Mouse (Mus musculus) olfactory bulb, adult 2 months (tissue): ENCODE measurements around the gene Mmp8. TPM values are rescaled to one million over a fixed set of nuclear protein-coding genes. Genes with fewer than 3 reads are reported as not detected.
A peak's percentile ranks its signal among the peaks of the same experiment; 100 is the strongest.

Source experiments
- H3K27ac ChIP-seq: fragments of 200-500 bp; 2 replicates; pipeline ENCODE4 v1.5.1; 2012; ENCODE audit warnings: low read depth, low read length; ENCODE audit not compliant: insufficient read depth
- H3K4me1 ChIP-seq: fragments of 200-500 bp; 2 replicates; pipeline ENCODE4 v1.6.1; 2012; ENCODE audit warnings: low read length; ENCODE audit not compliant: control insufficient read depth, insufficient read depth
- H3K4me3 ChIP-seq: fragments of 200-500 bp; 2 replicates; pipeline ENCODE4 v1.5.1; 2012; ENCODE audit warnings: mild to moderate bottlenecking, low read depth, low read length, moderate library complexity; ENCODE audit not compliant: insufficient read depth
- CTCF ChIP-seq: fragments of 200-500 bp; IDR thresholded peaks from 2 replicates; pipeline ENCODE4 v1.5.1; 2012; ENCODE audit warnings: low read depth, mild to moderate bottlenecking, low read length, moderate library complexity; ENCODE audit not compliant: insufficient read depth
- POLR2A ChIP-seq: fragments of 200-500 bp; IDR thresholded peaks from 2 replicates; pipeline ENCODE4 v1.6.1; 2012; ENCODE audit warnings: mild to moderate bottlenecking, low read depth, low read length, moderate library complexity; ENCODE audit not compliant: insufficient read depth
- WGBS: fragments of 180-500 bp; shearing (Covaris S2); methylation state at CpG from one replicate; pipeline ENCODE4 v1.1.7; 2018; 5-methylcytosine and 5-hydroxymethylcytosine counted together
- polyA plus RNA-seq: library from polyadenylated mRNA; stranded (reverse); fragments of >200 nt; gene quantifications from 2 replicates; pipeline ENCODE4 v1.2.4, GENCODE M21; 2012; ENCODE audit warnings: low replicate concordance; ENCODE audit not compliant: missing spikeins, insufficient read depth, insufficient read length

Mmp8 gene
- polyA plus RNA-seq, 1 experiment, result not detected

- no peak overlapping the region for H3K4me3 ChIP-seq
- no peak for TF ChIP-seq POLR2A
- TF ChIP-seq CTCF, result no peak
- no peak overlapping the region for H3K27ac ChIP-seq
- WGBS, result 88% methylated on average over 3 of the region's 3 CpGs
- no peaks in the 10 kb centered on the region for H3K4me1 ChIP-seq
These were observed 17.3 kb downstream of the Mmp8 start for GRCm38 (mm10) chr9:7575526-7575925.

DNA sequence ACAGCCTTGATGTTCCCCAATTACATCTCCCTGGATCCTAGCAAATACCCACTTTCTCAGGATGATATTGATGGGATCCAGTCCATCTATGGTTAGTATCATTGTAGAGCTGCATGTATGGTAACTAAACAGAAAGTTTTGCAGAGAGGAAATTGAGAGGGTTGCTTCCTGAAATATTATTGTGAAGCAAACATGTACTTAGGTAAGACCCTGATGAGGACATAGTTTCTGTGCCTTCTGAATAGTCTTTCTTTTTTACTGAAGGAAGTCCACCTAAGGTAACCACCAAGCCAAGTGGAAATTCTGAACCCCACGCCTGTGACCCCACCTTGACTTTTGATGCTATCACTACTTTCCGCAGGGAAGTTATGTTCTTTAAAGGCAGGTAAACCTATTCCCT is 19.1 kb downstream of the Mmp8 start:
- no peaks in the 10 kb centered on the region for H3K4me1 ChIP-seq
- WGBS, result 93% methylated on average over 2 of the region's 2 CpGs
- no peak overlapping the region for H3K27ac ChIP-seq
- TF ChIP-seq POLR2A, result no peak
- TF ChIP-seq CTCF, result no peak
- H3K4me3 ChIP-seq, result no peak overlapping the region

GRCm38 (mm10) chr9:7590063-7590462 is 31.8 kb downstream of the Mmp8 start:
- Histone ChIP-seq H3K4me3 (no peak overlapping the region), H3K27ac (no peak overlapping the region), H3K4me1 (no peaks in the 10 kb centered on the region)
- WGBS, result 78% methylated on average over 8 of the region's 8 CpGs
- no peak for TF ChIP-seq POLR2A
- TF ChIP-seq CTCF, result no peak

GRCm38 (mm10) chr9:7593272-7593812 is 35.1 kb downstream of the Mmp8 start:
- no peak for TF ChIP-seq CTCF
- TF ChIP-seq POLR2A, result no peak
- Histone ChIP-seq H3K4me3 (no peak overlapping the region), H3K4me1 (no peaks in the 10 kb centered on the region), H3K27ac (no peak overlapping the region)
- 94% methylated on average over 3 of the region's 3 CpGs for WGBS

DNA sequence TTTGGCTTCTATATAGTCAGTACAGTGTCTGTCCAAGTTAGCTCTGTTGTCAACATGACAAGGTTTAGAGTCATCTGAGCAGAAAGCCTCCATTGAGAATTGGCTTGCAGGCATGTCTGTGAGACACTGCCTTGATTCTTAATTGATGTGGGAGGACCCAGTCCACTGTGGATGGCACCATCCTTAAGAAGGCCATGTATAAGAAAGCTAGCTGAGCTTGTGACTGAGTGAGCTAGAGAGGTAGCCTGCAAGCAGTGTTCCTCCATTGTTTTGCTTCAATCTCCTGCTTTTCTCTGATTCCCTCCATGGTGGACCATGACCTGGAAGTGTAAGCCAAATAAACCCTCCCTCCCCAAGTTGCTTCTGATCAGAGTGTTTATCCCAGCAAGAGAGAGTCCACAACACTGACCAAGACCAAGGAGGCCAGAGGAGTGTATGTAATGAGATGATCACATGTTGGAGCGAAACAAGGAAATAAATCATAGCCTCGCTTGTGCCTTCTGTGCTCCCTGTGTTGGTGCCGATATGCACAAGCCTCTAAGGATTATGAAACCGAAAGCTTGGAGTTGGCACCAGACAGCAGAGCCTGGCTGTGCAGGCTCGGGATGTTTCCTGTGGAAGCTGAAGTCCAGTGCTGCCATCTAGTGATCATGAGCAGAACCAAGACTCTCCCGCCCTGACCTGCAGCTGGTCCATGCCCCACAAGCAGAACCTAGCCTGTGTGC is 36.7 kb downstream of the Mmp8 start:
- H3K4me1 ChIP-seq, result no peaks in the 10 kb centered on the region
- WGBS, result 4% methylated on average over 6 of the region's 6 CpGs
- TF ChIP-seq POLR2A, result no peak
- peak; percentile 72 for TF ChIP-seq CTCF
- peak overlapping the region; percentile 44; the same call in 1 of the 2 replicates for H3K27ac ChIP-seq
- H3K4me3 ChIP-seq, result peak overlapping the region; percentile 31

DNA sequence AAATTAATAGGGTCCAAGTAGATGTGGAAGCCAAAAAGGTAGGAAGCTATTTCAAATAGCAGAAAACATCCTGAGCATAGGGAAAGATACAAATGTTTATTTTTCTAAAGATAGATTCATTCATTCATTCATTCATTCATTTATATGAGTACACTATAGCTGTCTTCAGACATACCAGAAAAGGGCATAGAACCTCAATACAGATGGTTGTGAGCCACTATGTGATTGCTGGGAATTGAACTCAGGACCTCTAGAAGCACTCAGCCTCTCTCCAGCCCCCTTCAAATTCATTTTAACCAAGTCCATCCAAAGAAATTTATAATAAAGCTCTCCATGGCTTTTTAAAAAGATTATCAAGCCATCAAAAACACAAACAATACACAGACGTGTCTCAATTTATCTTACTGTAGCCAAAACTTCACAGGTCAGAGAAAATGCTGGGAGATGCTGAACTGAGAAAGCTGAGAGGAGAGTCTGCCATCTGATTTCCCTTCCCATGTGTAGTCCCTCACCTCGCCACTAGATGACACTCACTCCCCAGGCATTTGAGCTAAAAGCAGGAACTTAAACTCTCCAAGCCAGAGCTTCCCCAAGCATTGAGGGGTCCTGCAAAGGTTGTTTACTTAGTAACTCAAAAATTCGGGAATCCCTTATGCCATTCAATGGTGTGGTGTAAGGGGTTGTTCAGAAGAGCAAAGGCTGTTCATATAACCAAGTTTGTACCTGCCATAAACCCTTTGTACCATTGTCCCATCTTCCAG is 44.9 kb downstream of the Mmp8 start:
- Histone ChIP-seq H3K4me1 (no peaks in the 10 kb centered on the region), H3K27ac (no peak overlapping the region), H3K4me3 (no peak overlapping the region)
- 4% methylated on average over 3 of the region's 3 CpGs for WGBS
- no peak for TF ChIP-seq CTCF
- TF ChIP-seq POLR2A, result no peak

GRCm38 (mm10) chr9:7604005-7604404 is 45.7 kb downstream of the Mmp8 start:
- no peak overlapping the region for H3K27ac ChIP-seq
- WGBS, result 56% methylated on average over 6 of the region's 6 CpGs

GRCm38 (mm10) chr9:7605638-7606037 is 47.4 kb downstream of the Mmp8 start:
- no peaks in the 10 kb centered on the region for H3K4me1 ChIP-seq
- H3K4me3 ChIP-seq, result no peak overlapping the region
- H3K27ac ChIP-seq, result no peak overlapping the region
- WGBS, result 74% methylated on average over 12 of the region's 12 CpGs
- TF ChIP-seq POLR2A, result no peak

More at GRCm38 (mm10) chr9:7604005-7604404, 45.7 kb downstream of the Mmp8 start:
- no peak for TF ChIP-seq POLR2A
- no peak for TF ChIP-seq CTCF
- Histone ChIP-seq H3K4me3 (no peak overlapping the region), H3K4me1 (no peaks in the 10 kb centered on the region)

Other genes with a start within 250 kb of the Mmp8 start
- gene Mmp12, start 214.1 kb upstream of the Mmp8 start, polyA plus RNA-seq, result not detected in 2 replicates
- not detected in 2 replicates for gene Mmp1b, start 170.4 kb upstream of the Mmp8 start, polyA plus RNA-seq
- not detected in 2 replicates for gene Mmp3, start 112.6 kb upstream of the Mmp8 start, polyA plus RNA-seq
- gene Mmp10, start 56.1 kb upstream of the Mmp8 start, polyA plus RNA-seq, result not detected in 2 replicates
- not detected in 2 replicates for gene Mmp27, start 12.9 kb downstream of the Mmp8 start, polyA plus RNA-seq
- gene Mmp20, start 69.8 kb downstream of the Mmp8 start, polyA plus RNA-seq, result not detected in 2 replicates
- gene Mmp7, start 133.6 kb downstream of the Mmp8 start, polyA plus RNA-seq, result not detected in 2 replicates
- not detected in 2 replicates for gene Tmem123, start 205.6 kb downstream of the Mmp8 start, polyA plus RNA-seq